Mouse (Mus musculus) olfactory bulb, adult 2 months (tissue): ENCODE data around the gene Ptms.

ENCODE experiments used
- CTCF ChIP-seq: fragments of 200-500 bp; IDR thresholded peaks from 2 replicates; pipeline ENCODE4 v1.5.1; 2012; ENCODE audit warnings: low read depth, mild to moderate bottlenecking, low read length, moderate library complexity; ENCODE audit not compliant: insufficient read depth
- POLR2A ChIP-seq: fragments of 200-500 bp; IDR thresholded peaks from 2 replicates; pipeline ENCODE4 v1.6.1; 2012; ENCODE audit warnings: mild to moderate bottlenecking, low read depth, low read length, moderate library complexity; ENCODE audit not compliant: insufficient read depth

DNA sequence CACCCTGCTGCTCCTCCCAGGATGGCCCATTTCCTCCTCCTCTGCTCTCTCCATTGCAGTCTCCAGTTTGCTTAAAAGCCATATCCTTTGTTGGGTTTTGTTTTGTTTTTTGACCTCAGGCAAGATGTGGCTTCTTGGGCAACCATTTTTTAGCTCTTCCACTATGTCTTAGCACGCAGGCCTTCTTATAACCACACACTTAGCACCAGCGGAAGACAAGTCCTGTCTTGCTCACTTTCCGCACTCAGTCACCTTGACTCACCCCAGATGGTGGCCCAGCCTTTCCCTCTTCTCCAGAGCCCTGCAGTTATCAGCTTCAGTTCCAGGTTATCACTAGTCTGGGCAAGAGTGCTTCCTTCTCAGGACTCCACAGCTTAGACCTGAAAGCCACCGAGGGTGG, 35.3 kb upstream of the Ptms start:
- TF ChIP-seq CTCF, result no peak
- no peak for TF ChIP-seq POLR2A
